Mouse (Mus musculus) embryonic fibroblast, embryonic 13.5 days (primary cell): Measurements from ENCODE around the gene Fermt2.

Source experiments
- CTCF ChIP-seq: IDR thresholded peaks from 2 replicates; pipeline ENCODE4 v1.5.1; 2011; ENCODE audit warnings: mild to moderate bottlenecking, control low read depth, low read length, moderate library complexity, borderline replicate concordance; ENCODE audit not compliant: insufficient read depth
- POLR2A ChIP-seq: IDR thresholded peaks from 2 replicates; pipeline ENCODE4 v1.6.1; 2011; ENCODE audit warnings: low read depth, mild to moderate bottlenecking, control low read depth, low read length, moderate library complexity

- TF ChIP-seq POLR2A = no peak
- no peak for TF ChIP-seq CTCF
Measured at GRCm38 (mm10) chr14:45453538-45454233, 76.2 kb downstream of the Fermt2 start.
